Mouse (Mus musculus): ENCODE results near the gene Cplx1. TPM values are rescaled to one million over a fixed set of nuclear protein-coding genes. Genes with fewer than 3 reads are reported as not detected.

Cplx1 gene
- total RNA-seq (2014; rRNA removed; ENCODE audit: low replicate concordance): 0.04 and 0.12 TPM in 2 replicates
- 0.33 and 0.34 TPM in 2 replicates for polyA plus RNA-seq (2015; fragmentation: Nextera tagmentation; extraction: Ambion mirVana)

DNA sequence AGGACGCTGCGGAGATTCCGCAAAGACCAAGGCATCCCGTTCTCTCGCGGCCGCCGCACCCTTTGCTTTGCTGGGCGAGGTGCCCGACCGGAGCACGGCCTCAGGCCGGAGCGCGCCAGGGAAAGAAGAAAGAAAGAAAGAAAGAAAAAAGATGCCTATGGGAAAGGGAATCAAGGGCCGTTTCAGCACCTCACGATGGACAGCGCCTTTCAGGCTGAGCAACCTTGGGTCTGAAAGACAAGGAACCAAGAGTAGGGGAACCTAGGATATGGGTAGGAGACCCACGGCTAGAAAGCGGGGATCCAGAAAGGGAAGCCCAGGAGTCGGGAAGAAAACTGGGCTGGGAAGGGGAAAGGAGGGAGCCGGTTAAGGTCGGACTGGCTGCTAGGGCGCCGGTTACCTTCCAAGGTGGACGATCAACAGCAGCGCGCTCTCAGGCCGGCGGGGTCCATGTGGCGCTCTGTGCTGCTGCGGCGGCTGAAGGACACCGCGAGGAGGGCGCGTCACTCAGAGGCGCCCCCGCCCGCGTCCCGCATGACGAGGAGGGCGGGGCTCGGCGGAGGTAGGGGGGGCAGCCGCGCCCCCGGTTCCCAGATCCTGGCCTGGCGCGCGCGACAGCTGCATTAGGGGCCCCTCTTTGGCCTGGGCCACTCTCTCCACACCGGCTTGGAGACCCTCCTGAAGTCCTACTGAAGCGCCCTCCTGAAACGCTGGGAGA, at the start of gene Cplx1:
Cplx1 (minus strand) TSS at position 536 of the 718 bp plus-strand sequence.
- TF ChIP-seq CTCF (IDR thresholded peaks at IDR 0.05; ENCODE audit: low read depth): no peak
- no peak for TF ChIP-seq EP300 (IDR thresholded peaks at IDR 0.05; ENCODE audit: low read depth)
- no peaks in the 10 kb centered on the region for H3K4me1 ChIP-seq (ENCODE audit: control insufficient read depth, insufficient read depth)
- H3K9me3 ChIP-seq (replicated peaks; ENCODE audit: control insufficient read depth, low read length): no peaks in the 10 kb centered on the region
- peak within 1 kb of the TSS; percentile 27 for H3K4me3 ChIP-seq (ENCODE audit: low read depth, low read length)
- H3K27me3 ChIP-seq (ENCODE audit: control insufficient read depth, insufficient read depth, low read length): peaks cover 29% of the 10 kb centered on the region
- H3K36me3 ChIP-seq (replicated peaks; ENCODE audit: control insufficient read depth, insufficient read depth, low read length): no peaks in the 10 kb centered on the region
- no peak within 1 kb of the TSS for H3K9ac ChIP-seq (replicated peaks; ENCODE audit: low read depth, low read length)
- H3K27ac ChIP-seq (ENCODE audit: low read depth): no peak within 1 kb of the TSS
- WGBS: under 1% methylated on average over 50 of the region's 56 CpGs
- ATAC-seq (ENCODE audit: insufficient read depth, low read depth): peak; percentile 71
- peak within 1 kb of the TSS; percentile 52 for H3K4me2 ChIP-seq (ENCODE audit: low read depth, low read length)
- DNase-seq (ENCODE audit: low spot score): peak; percentile 49

DNA sequence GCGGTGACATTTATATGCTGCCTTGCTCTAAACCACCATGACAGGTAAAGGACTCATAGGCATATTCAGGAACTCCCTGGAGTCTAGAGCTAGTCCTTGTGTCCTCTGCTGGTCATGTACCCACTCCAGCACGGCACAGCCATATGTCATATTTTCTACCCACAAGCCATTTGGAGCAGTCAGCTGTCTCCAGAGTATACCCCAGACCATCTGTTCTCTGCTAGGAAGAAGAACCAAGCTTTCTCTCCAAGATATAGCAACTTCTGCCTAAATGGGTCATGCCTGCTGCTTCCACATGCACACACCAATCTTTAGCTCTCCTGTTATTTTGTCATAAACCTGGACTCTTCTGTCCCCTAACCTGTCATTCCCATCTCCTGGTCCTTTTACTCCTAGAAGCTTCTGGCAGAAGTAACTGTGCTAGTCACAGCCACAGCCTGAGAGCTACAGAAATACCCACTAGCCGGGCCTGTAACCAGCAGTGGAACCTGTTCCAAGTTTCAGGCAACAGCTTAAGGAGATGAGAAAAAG, 31.6 kb upstream of the Cplx1 start:
- ATAC-seq (ENCODE audit: insufficient read depth, low read depth): no peak
- 92% methylated on average over 3 of the region's 3 CpGs for WGBS

DNA sequence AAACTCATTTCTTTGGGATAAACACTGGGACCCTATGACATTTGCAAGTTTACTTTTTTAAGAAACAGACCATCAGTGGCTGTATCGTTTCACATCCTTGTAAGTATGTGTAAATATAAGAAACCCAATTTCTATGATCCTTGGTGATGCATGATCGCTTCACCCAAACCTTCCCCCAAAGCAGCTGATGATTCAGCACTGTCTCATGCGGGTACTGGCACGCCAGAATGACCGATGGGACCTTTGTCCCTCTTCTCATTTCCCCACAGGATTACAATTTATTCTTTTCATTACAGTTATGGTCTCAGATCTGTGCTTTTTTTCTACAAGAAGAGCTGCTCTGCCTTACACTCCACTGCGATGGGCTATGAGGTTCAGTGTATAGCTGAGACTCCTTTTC, 23.2 kb upstream of the Cplx1 start:
- no peak for DNase-seq (ENCODE audit: low spot score)
- no peak for ATAC-seq (ENCODE audit: insufficient read depth, low read depth)
- WGBS: 96% methylated on average over 6 of the region's 6 CpGs
- TF ChIP-seq CTCF (IDR thresholded peaks at IDR 0.05; ENCODE audit: low read depth) (no peak), EP300 (IDR thresholded peaks at IDR 0.05; ENCODE audit: low read depth) (no peak)
- H3K9me3 ChIP-seq (replicated peaks; ENCODE audit: control insufficient read depth, low read length): no peaks in the 10 kb centered on the region
- no peaks in the 10 kb centered on the region for H3K27me3 ChIP-seq (ENCODE audit: control insufficient read depth, insufficient read depth, low read length)
- H3K9ac ChIP-seq (replicated peaks; ENCODE audit: low read depth, low read length): no peak overlapping the region
- H3K27ac ChIP-seq (ENCODE audit: low read depth): no peak overlapping the region
- H3K4me3 ChIP-seq (ENCODE audit: low read depth, low read length): no peak overlapping the region
- peaks cover 98% of the 10 kb centered on the region for H3K36me3 ChIP-seq (replicated peaks; ENCODE audit: control insufficient read depth, insufficient read depth, low read length)
- no peaks in the 10 kb centered on the region for H3K4me1 ChIP-seq (ENCODE audit: control insufficient read depth, insufficient read depth)
- no peak overlapping the region for H3K4me2 ChIP-seq (ENCODE audit: low read depth, low read length)

More for the DNA sequence above, 31.6 kb upstream of the Cplx1 start:
- Histone ChIP-seq H3K4me1 (ENCODE audit: control insufficient read depth, insufficient read depth) (no peaks in the 10 kb centered on the region), H3K27ac (ENCODE audit: low read depth) (no peak overlapping the region), H3K9me3 (replicated peaks; ENCODE audit: control insufficient read depth, low read length) (no peaks in the 10 kb centered on the region), H3K27me3 (ENCODE audit: control insufficient read depth, insufficient read depth, low read length) (no peaks in the 10 kb centered on the region), H3K9ac (replicated peaks; ENCODE audit: low read depth, low read length) (no peak overlapping the region), H3K36me3 (replicated peaks; ENCODE audit: control insufficient read depth, insufficient read depth, low read length) (peaks cover 87% of the 10 kb centered on the region), H3K4me3 (ENCODE audit: low read depth, low read length) (no peak overlapping the region), H3K4me2 (ENCODE audit: low read depth, low read length) (no peak overlapping the region)
- no peak for DNase-seq (ENCODE audit: low spot score)
- TF ChIP-seq EP300 (IDR thresholded peaks at IDR 0.05; ENCODE audit: low read depth): no peak
- TF ChIP-seq CTCF (IDR thresholded peaks at IDR 0.05; ENCODE audit: low read depth): no peak

DNA sequence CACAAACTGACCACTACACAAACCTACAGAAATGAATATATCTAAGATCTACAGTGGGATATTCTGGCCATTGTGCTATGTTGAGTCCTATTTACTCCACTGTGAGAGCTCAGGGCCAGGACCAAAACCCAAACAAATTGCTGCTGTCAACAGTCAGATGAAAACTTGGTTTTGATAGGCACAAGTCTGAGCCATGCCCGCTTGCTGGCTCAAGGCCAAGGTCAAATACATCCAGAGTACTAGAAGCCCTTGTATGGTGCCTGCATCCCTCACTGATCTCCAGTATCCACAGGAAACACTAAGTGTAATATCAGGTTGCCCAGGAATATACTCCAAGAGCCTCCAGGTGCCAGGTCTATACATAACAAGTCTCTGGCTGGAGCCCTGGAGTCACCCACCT, 21.2 kb upstream of the Cplx1 start:
- TF ChIP-seq EP300 (IDR thresholded peaks at IDR 0.05; ENCODE audit: low read depth) (no peak), CTCF (IDR thresholded peaks at IDR 0.05; ENCODE audit: low read depth) (no peak)

DNA sequence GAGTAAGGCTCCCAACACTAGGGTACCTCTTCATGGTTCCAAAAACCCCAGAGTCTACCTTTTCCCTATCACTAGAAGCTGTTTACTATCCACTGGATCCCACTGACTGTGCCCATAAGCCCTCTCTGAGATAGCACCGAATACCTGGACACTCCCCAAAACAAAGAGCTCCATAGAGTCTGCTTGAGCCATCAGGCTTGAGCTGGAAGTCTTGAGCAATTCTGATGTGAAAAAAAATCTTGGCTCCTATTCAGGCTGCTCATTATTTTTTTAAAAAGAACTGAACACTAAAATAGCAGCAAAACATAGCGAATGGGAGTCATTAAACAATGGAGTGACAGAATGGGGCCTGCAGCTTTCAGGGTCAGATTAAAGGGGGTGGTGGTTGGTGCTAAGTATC, 17.3 kb upstream of the Cplx1 start:
- Histone ChIP-seq H3K4me2 (ENCODE audit: low read depth, low read length) (no peak overlapping the region), H3K27ac (ENCODE audit: low read depth) (no peak overlapping the region), H3K4me3 (ENCODE audit: low read depth, low read length) (no peak overlapping the region), H3K27me3 (ENCODE audit: control insufficient read depth, insufficient read depth, low read length) (no peaks in the 10 kb centered on the region), H3K36me3 (replicated peaks; ENCODE audit: control insufficient read depth, insufficient read depth, low read length) (peaks cover 49% of the 10 kb centered on the region), H3K9ac (replicated peaks; ENCODE audit: low read depth, low read length) (no peak overlapping the region), H3K9me3 (replicated peaks; ENCODE audit: control insufficient read depth, low read length) (no peaks in the 10 kb centered on the region), H3K4me1 (ENCODE audit: control insufficient read depth, insufficient read depth) (no peaks in the 10 kb centered on the region)
- WGBS: 87% methylated on average over 2 of the region's 2 CpGs
- no peak for TF ChIP-seq EP300 (IDR thresholded peaks at IDR 0.05; ENCODE audit: low read depth)
- no peak for TF ChIP-seq CTCF (IDR thresholded peaks at IDR 0.05; ENCODE audit: low read depth)
- ATAC-seq (ENCODE audit: insufficient read depth, low read depth) (no peak), DNase-seq (ENCODE audit: low spot score) (no peak)

More for the DNA sequence above, 21.2 kb upstream of the Cplx1 start:
- no peak overlapping the region for H3K27ac ChIP-seq (ENCODE audit: low read depth)
- peaks cover 86% of the 10 kb centered on the region for H3K36me3 ChIP-seq (replicated peaks; ENCODE audit: control insufficient read depth, insufficient read depth, low read length)
- ATAC-seq (ENCODE audit: insufficient read depth, low read depth) (no peak), DNase-seq (ENCODE audit: low spot score) (no peak)
- H3K9me3 ChIP-seq (replicated peaks; ENCODE audit: control insufficient read depth, low read length): no peaks in the 10 kb centered on the region
- no peak overlapping the region for H3K9ac ChIP-seq (replicated peaks; ENCODE audit: low read depth, low read length)
- no peaks in the 10 kb centered on the region for H3K4me1 ChIP-seq (ENCODE audit: control insufficient read depth, insufficient read depth)
- no peaks in the 10 kb centered on the region for H3K27me3 ChIP-seq (ENCODE audit: control insufficient read depth, insufficient read depth, low read length)
- no peak overlapping the region for H3K4me2 ChIP-seq (ENCODE audit: low read depth, low read length)
- no peak overlapping the region for H3K4me3 ChIP-seq (ENCODE audit: low read depth, low read length)
- WGBS: 47% methylated on average over 1 of the region's 1 CpGs

Measured in heart, postnatal 0 days (tissue).